Mouse (Mus musculus) lung, adult 2 months (tissue): ENCODE results near the gene Faah.

Experiments used
- CTCF ChIP-seq: fragments of 200-500 bp; IDR thresholded peaks from 2 replicates; pipeline ENCODE4 v1.5.1; 2011; ENCODE audit warnings: mild to moderate bottlenecking, low read length, control low read depth; ENCODE audit not compliant: insufficient read depth
- POLR2A ChIP-seq: fragments of 200-500 bp; IDR thresholded peaks from 2 replicates; pipeline ENCODE4 v1.6.1; 2011; ENCODE audit warnings: low read depth, mild to moderate bottlenecking, control low read depth, low read length, borderline replicate concordance; ENCODE audit errors: extremely low read depth

DNA sequence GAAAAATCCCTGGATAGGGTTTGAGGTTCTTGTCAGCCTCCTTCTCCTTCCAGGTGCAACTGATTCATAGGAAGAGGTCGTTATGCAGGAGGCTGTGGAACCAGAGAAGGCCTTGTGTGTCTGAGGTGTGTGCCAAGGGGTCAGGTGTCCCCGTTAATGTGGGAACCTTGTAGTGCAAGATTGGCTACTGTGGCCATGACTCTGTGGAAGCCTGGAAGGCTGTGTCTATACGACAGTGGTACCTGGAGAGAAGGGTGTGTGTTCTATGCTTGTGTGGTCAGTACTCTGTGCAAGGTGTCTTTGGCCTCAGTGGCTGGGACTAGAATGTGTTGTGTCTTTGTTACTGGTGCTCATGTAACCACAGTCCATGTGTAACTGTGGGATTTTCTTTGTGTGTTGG is 77.0 kb downstream of the Faah start:
- no peak for TF ChIP-seq CTCF
- TF ChIP-seq POLR2A, result no peak
